Mouse (Mus musculus): ENCODE results near the gene Rufy3.
A peak's percentile ranks its signal among the peaks of the same experiment; 100 is the strongest.

Gene Rufy3

GRCm38 (mm10) chr5:88685745-88686299, 121.0 kb downstream of the Rufy3 start:
- no peak for DNase-seq (ENCODE audit: low read depth)

DNA sequence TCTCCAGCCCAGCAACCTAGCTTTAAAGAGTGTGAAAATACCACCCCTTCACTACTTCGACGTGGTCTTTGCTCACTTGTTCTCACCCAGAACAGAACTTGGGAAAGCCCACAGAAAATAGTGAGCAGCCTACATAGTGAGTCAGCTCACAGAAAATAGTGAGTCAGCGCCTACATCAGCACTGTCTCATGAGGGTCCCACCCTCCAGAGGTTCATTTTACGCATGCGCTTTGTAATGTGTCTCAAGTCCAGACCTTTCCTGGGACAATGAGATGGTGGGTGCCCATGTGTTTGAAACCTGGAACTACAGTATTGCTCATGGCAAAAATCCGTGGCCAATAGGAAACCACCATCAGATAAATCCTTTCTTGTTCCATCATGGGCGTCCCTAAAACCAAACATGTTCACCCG, 123.2 kb downstream of the Rufy3 start:
- no peak for DNase-seq (ENCODE audit: low read depth)

DNA sequence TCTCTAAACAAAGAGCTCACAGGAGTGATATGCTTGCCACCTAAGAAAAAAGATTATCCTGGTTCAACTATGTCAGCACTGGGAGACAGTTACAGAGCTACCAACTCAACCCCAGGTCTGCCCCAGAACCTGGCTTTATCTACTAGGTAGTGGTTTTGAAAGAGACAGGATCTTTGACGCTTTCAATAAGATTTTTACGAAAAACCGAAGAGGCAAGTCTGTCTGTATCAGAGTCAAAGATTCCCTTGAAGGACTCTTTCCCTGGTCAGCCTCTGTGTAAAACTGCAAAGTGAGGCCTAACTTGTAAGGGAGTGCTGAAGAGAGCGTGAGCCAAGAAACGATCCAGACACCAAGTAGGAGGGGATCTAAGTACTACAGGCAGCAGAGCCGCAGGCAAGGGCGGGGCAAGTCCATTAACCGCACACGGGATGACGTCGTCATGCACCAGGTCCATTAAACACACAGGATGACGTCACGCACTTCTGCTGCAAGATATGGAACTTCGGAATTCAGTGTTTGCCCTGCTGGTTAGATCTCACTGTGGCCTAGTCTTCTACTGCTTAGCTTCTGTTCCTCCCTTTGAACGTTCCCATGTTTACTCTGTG, 123.8 kb downstream of the Rufy3 start:
- no peak for DNase-seq (ENCODE audit: low read depth)

- DNase-seq (ENCODE audit: low read depth), result peak; percentile 51
Observed at GRCm38 (mm10) chr5:88689279-88689938, 124.6 kb downstream of the Rufy3 start.

GRCm38 (mm10) chr5:88690681-88691505, 126.1 kb downstream of the Rufy3 start:
- DNase-seq (ENCODE audit: low read depth), result no peak

DNA sequence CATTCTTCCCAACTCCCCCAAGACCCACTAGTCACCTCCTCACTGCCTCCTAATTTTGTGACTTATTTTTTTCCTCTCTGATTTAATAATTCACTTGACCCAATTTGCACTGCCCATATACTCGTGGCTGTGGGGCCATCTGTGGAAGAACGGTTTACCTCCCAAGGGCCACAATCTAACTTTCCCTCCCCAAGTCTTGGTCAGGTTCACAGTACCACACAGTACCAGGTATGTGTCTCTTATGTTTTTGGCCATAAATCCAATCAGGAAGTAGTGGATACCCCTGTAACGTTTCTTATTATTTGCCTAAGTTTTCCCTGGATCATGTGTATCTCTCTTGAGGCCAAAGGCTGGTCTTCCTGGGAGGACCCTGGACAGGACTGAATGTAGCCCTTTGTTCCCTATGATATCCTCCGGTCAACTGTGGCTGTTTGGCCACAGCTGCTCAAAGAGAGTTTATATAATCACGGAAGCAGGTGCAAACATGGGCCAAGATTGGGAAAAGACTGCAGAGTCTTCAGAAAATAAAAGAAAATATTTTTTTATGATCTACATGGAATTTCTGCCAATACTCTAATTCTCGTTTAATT, 126.8 kb downstream of the Rufy3 start:
- DNase-seq (ENCODE audit: low read depth), result no peak

- DNase-seq (ENCODE audit: low read depth), result no peak
Observed at GRCm38 (mm10) chr5:88692586-88692985, 127.7 kb downstream of the Rufy3 start.

DNA sequence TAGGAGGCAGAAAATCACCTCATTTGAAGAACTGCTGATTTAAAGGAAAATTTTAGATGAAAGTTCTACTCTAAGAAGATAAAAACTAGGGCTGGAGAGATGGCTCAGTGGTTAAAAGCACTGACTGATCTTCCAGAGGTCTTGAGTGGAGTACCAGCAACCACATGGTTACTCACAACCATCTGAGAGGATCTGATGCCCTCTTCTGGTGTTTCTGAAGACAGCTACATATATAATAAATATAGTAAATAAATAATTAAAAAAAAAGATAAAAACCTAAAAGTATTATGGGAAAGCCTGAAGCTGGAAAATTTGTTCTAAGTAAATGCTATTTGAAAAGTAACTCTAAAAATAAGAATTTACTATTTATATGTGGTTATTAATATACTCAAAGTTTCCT, 128.2 kb downstream of the Rufy3 start:
- no peak for DNase-seq (ENCODE audit: low read depth)

DNA sequence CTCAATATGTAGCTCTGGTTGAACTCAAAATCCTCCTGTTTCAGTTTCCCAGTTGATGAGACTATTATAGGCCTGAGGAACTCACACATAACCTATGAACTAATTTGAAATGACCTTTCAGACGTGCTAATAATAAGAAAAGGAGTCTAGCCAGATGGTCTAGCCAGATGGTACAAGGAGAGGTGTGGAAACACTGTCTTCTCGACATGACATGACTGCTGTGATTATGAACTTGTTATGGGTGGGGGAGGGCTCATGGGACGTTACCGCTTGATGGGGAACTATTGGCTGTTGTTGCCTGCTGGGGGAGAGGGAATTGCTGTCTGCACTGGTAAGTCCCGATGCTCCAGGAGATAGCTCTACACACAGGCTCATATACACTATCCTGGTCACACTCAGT, 132.5 kb downstream of the Rufy3 start:
- DNase-seq (ENCODE audit: low read depth), result no peak

DNA sequence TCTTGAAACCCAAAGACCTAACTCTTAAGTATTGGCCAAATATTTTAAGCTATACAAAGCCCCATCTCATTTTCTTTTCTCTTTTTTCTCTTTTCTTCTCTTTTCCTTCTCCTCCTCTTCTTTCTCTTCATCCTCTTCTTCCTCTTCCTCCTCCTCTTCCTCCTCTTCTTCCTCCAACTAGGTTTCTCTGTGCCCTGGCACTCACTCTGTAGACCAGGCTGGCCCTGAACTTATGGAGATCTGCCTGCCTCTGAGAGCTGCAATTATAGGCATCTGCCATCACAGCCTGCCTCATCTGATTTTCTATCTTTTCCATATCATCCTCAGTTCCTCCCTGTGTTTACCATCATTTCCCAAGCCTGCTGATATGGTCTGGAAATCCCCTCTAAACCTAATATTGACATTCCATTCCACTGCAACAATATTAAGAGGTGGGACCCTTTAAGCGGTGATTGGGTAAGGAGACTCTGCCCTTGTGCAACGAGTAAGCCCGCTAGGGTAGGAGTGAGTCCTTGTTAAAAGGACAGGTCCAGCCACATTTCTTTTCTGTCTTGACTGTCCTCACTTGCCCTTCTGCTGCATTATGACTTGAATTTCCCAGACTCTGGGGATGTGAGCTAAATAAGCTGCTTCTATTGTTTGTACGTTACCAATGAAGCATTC, 134.5 kb downstream of the Rufy3 start:
- no peak for DNase-seq (ENCODE audit: low read depth)
